Mouse (Mus musculus) hindbrain, embryonic 16.5 days (tissue): ENCODE data around the gene Akr1b8. TPM values are rescaled to one million over a fixed set of nuclear protein-coding genes. Genes with fewer than 3 reads are reported as not detected.
"Not testable (repeated sequence)": the region's sequence is repeated elsewhere in the genome, so short reads cannot be mapped to it uniquely, and the experiment has no call there.

Experiments used
- ATAC-seq: fragments of 200-750 bp; cut with Nextera tagmentation; 2 replicates; pipeline ENCODE4 v1.8.0; 2017; ENCODE audit warnings: moderate TSS enrichment, moderate library complexity
- H3K27ac ChIP-seq: fragments of 300-500 bp; sonication (generic); 2 replicates; pipeline ENCODE4 v1.5.1; 2014; ENCODE audit warnings: low read depth, mild to moderate bottlenecking, control low read depth, low read length, moderate library complexity
- H3K27me3 ChIP-seq: fragments of 300-500 bp; sonication (generic); replicated peaks from 2 replicates; pipeline ENCODE4 v1.6.1; 2014; ENCODE audit warnings: low read length; ENCODE audit not compliant: control insufficient read depth, insufficient read depth
- H3K36me3 ChIP-seq: fragments of 300-500 bp; sonication (generic); 2 replicates; pipeline ENCODE4 v1.6.1; 2014; ENCODE audit warnings: mild to moderate bottlenecking, low read length, moderate library complexity, mixed read lengths; ENCODE audit not compliant: control insufficient read depth, insufficient read depth
- H3K4me1 ChIP-seq: fragments of 300-500 bp; sonication (generic); 2 replicates; pipeline ENCODE4 v1.6.1; 2014; ENCODE audit warnings: low read depth, low read length; ENCODE audit not compliant: control insufficient read depth, insufficient read depth
- H3K4me2 ChIP-seq: fragments of 300-500 bp; sonication (generic); 2 replicates; pipeline ENCODE4 v1.6.1; 2014; ENCODE audit warnings: mild to moderate bottlenecking, low read length, control low read depth, moderate library complexity
- H3K4me3 ChIP-seq: fragments of 300-500 bp; sonication (generic); 2 replicates; pipeline ENCODE4 v1.5.1; 2014; ENCODE audit warnings: mild to moderate bottlenecking, low read length, control low read depth, moderate library complexity
- H3K9ac ChIP-seq: fragments of 300-500 bp; sonication (generic); 2 replicates; pipeline ENCODE4 v1.6.1; 2014; ENCODE audit warnings: low read depth, mild to moderate bottlenecking, control low read depth, low read length, moderate library complexity
- H3K9me3 ChIP-seq: fragments of 300-500 bp; sonication (generic); 2 replicates; pipeline ENCODE4 v1.6.1; 2014; ENCODE audit warnings: mild to moderate bottlenecking, low read length, moderate library complexity; ENCODE audit not compliant: control insufficient read depth
- WGBS: fragments of 180-500 bp; shearing (Covaris S2); extraction: QIAGEN DNeasy Blood & Tissue Kit; methylation state at CpG from one replicate; pipeline ENCODE4 v1.1.7; 2014; 5-methylcytosine and 5-hydroxymethylcytosine counted together
- polyA plus RNA-seq: library from polyadenylated mRNA; unstranded; fragments of >200 nt; fragmentation: Nextera tagmentation; extraction: Ambion mirVana; gene quantifications from 2 replicates; pipeline ENCODE4 v1.2.1, GENCODE M21; 2015

Akr1b8 gene
- polyA plus RNA-seq, 1 experiment from 2014 or later = 4.4 TPM

DNA sequence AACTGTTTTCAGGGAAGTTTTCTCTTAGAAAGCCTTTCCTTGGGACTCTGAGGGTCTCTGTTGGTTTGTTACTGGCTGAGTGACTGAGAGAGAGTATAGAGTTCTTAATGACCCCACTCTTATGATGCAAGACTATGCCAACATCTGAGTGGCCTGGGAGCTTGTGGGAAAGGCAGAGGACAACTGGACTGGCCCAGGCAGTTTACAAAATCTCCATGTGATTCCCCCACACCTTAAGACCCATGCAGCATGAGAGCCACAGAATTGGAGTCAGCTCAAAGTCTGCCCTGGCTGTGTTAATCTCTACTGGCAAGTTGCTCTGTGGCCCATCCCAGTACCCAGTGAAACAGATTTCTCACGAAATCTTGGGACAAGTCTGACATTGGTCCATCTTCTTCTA, 58.8 kb downstream of the Akr1b8 start:
- ATAC-seq = no peak
- WGBS = 84% methylated on average over 1 of the region's 1 CpGs
- Histone ChIP-seq H3K4me3 (no peak overlapping the region), H3K36me3 (no peaks in the 10 kb centered on the region), H3K27ac (no peak overlapping the region), H3K9me3 (0 out of 2 replicates have a peak, but pooled peaks cover 2% of the 10 kb centered on the region), H3K9ac (no peak overlapping the region), H3K4me1 (no peaks in the 10 kb centered on the region), H3K27me3 (no peaks in the 10 kb centered on the region), H3K4me2 (no peak overlapping the region)

GRCm38 (mm10) chr6:34413386-34413785, 59.5 kb downstream of the Akr1b8 start:
- not testable (repeated sequence) for H3K36me3 ChIP-seq, H3K9me3 ChIP-seq, H3K27ac ChIP-seq, H3K4me1 ChIP-seq, H3K9ac ChIP-seq, H3K4me2 ChIP-seq, ATAC-seq, H3K4me3 ChIP-seq, H3K27me3 ChIP-seq
- WGBS = 55% methylated on average over 1 of the region's 1 CpGs

GRCm38 (mm10) chr6:34416521-34416920, 62.6 kb downstream of the Akr1b8 start:
- WGBS = 95% methylated on average over 2 of the region's 2 CpGs
- no peaks in the 10 kb centered on the region for H3K36me3 ChIP-seq
- H3K9ac ChIP-seq = no peak overlapping the region
- no peaks in the 10 kb centered on the region for H3K27me3 ChIP-seq
- no peaks in the 10 kb centered on the region for H3K9me3 ChIP-seq
- no peak overlapping the region for H3K4me2 ChIP-seq
- no peak overlapping the region for H3K27ac ChIP-seq
- H3K4me1 ChIP-seq = no peaks in the 10 kb centered on the region
- H3K4me3 ChIP-seq = no peak overlapping the region
- ATAC-seq = no peak

Other genes starting within 250 kb of the Akr1b8 start
- 42.7 and 45.3 TPM in 2 replicates for gene Slc35b4, start 177.0 kb upstream of the Akr1b8 start, polyA plus RNA-seq
- gene Akr1b3, start 36.6 kb upstream of the Akr1b8 start, polyA plus RNA-seq = 122 and 123 TPM in 2 replicates
- 15.0 and 18.6 TPM in 2 replicates for gene Akr1b10, start 30.1 kb downstream of the Akr1b8 start, polyA plus RNA-seq
- gene Akr1b7, start 58.2 kb downstream of the Akr1b8 start, polyA plus RNA-seq = 0.28 TPM in 1 of 2 replicates, not detected in the other
- 90.9 and 93.4 TPM in 2 replicates for gene Bpgm, start 122.1 kb downstream of the Akr1b8 start, polyA plus RNA-seq
- 66.1 and 69.8 TPM in 2 replicates for gene Cald1, start 244.4 kb downstream of the Akr1b8 start, polyA plus RNA-seq